Mouse (Mus musculus): Measurements from ENCODE around the gene D430042O09Rik. TPM values are rescaled to one million over a fixed set of nuclear protein-coding genes. Genes with fewer than 3 reads are reported as not detected.

The D430042O09Rik gene
- polyA plus RNA-seq, 1 experiment = 19.8 TPM

GRCm38 (mm10) chr7:125786105-125786504 lies 78.4 kb downstream of the D430042O09Rik start:
- H3K27ac ChIP-seq (ENCODE audit: insufficient read depth, low read depth, low read length) = no peak overlapping the region
- H3K4me1 ChIP-seq (ENCODE audit: control insufficient read depth, insufficient read depth, low read length) = peaks cover 6% of the 10 kb centered on the region
- no peak overlapping the region for H3K4me3 ChIP-seq (ENCODE audit: insufficient read depth, low read length)
- TF ChIP-seq CTCF (IDR thresholded peaks at IDR 0.05; ENCODE audit: low read depth, low read length) (no peak), POLR2A (IDR thresholded peaks at IDR 0.05; ENCODE audit: borderline replicate concordance, low read depth, low read length) (no peak)

- TF ChIP-seq POLR2A (IDR thresholded peaks at IDR 0.05; ENCODE audit: borderline replicate concordance, low read depth, low read length) (no peak), CTCF (IDR thresholded peaks at IDR 0.05; ENCODE audit: low read depth, low read length) (no peak)
- H3K4me3 ChIP-seq (ENCODE audit: insufficient read depth, low read length) = no peak overlapping the region
- H3K4me1 ChIP-seq (ENCODE audit: control insufficient read depth, insufficient read depth, low read length) = peaks cover 4% of the 10 kb centered on the region
- no peak overlapping the region for H3K27ac ChIP-seq (ENCODE audit: insufficient read depth, low read depth, low read length)
Measured at GRCm38 (mm10) chr7:125787046-125787445, 79.4 kb downstream of the D430042O09Rik start.

GRCm38 (mm10) chr7:125790039-125790438 lies 82.4 kb downstream of the D430042O09Rik start:
- peaks cover 4% of the 10 kb centered on the region for H3K4me1 ChIP-seq (ENCODE audit: control insufficient read depth, insufficient read depth, low read length)
- no peak overlapping the region for H3K4me3 ChIP-seq (ENCODE audit: insufficient read depth, low read length)
- H3K27ac ChIP-seq (ENCODE audit: insufficient read depth, low read depth, low read length) = no peak overlapping the region
- TF ChIP-seq CTCF (IDR thresholded peaks at IDR 0.05; ENCODE audit: low read depth, low read length) = no peak
- no peak for TF ChIP-seq POLR2A (IDR thresholded peaks at IDR 0.05; ENCODE audit: borderline replicate concordance, low read depth, low read length)

GRCm38 (mm10) chr7:125806571-125806970 lies 98.9 kb downstream of the D430042O09Rik start:
- TF ChIP-seq CTCF (IDR thresholded peaks at IDR 0.05; ENCODE audit: low read depth, low read length) (no peak), POLR2A (IDR thresholded peaks at IDR 0.05; ENCODE audit: borderline replicate concordance, low read depth, low read length) (no peak)
- Histone ChIP-seq H3K4me3 (ENCODE audit: insufficient read depth, low read length) (no peak overlapping the region), H3K27ac (ENCODE audit: insufficient read depth, low read depth, low read length) (no peak overlapping the region), H3K4me1 (ENCODE audit: control insufficient read depth, insufficient read depth, low read length) (no peaks in the 10 kb centered on the region)

- TF ChIP-seq CTCF (IDR thresholded peaks at IDR 0.05; ENCODE audit: low read depth, low read length) (no peak), POLR2A (IDR thresholded peaks at IDR 0.05; ENCODE audit: borderline replicate concordance, low read depth, low read length) (no peak)
- no peak overlapping the region for H3K27ac ChIP-seq (ENCODE audit: insufficient read depth, low read depth, low read length)
- no peaks in the 10 kb centered on the region for H3K4me1 ChIP-seq (ENCODE audit: control insufficient read depth, insufficient read depth, low read length)
- no peak overlapping the region for H3K4me3 ChIP-seq (ENCODE audit: insufficient read depth, low read length)
Measured at GRCm38 (mm10) chr7:125808210-125808609, 100.5 kb downstream of the D430042O09Rik start.

- Histone ChIP-seq H3K27ac (ENCODE audit: insufficient read depth, low read depth, low read length) (no peak overlapping the region), H3K4me1 (ENCODE audit: control insufficient read depth, insufficient read depth, low read length) (no peaks in the 10 kb centered on the region), H3K4me3 (ENCODE audit: insufficient read depth, low read length) (no peak overlapping the region)
- TF ChIP-seq POLR2A (IDR thresholded peaks at IDR 0.05; ENCODE audit: borderline replicate concordance, low read depth, low read length) = no peak
Measured at GRCm38 (mm10) chr7:125812721-125813120, 105.0 kb downstream of the D430042O09Rik start.

- no peaks in the 10 kb centered on the region for H3K4me1 ChIP-seq (ENCODE audit: control insufficient read depth, insufficient read depth, low read length)
- TF ChIP-seq POLR2A (IDR thresholded peaks at IDR 0.05; ENCODE audit: borderline replicate concordance, low read depth, low read length) = no peak
- no peak for TF ChIP-seq CTCF (IDR thresholded peaks at IDR 0.05; ENCODE audit: low read depth, low read length)
- H3K4me3 ChIP-seq (ENCODE audit: insufficient read depth, low read length) = no peak overlapping the region
- H3K27ac ChIP-seq (ENCODE audit: insufficient read depth, low read depth, low read length) = no peak overlapping the region
Measured at GRCm38 (mm10) chr7:125815733-125816132, 108.0 kb downstream of the D430042O09Rik start.

GRCm38 (mm10) chr7:125818301-125818712 lies 110.6 kb downstream of the D430042O09Rik start:
- Histone ChIP-seq H3K4me3 (ENCODE audit: insufficient read depth, low read length) (no peak overlapping the region), H3K4me1 (ENCODE audit: control insufficient read depth, insufficient read depth, low read length) (no peaks in the 10 kb centered on the region), H3K27ac (ENCODE audit: insufficient read depth, low read depth, low read length) (no peak overlapping the region)
- TF ChIP-seq POLR2A (IDR thresholded peaks at IDR 0.05; ENCODE audit: borderline replicate concordance, low read depth, low read length) (no peak), CTCF (IDR thresholded peaks at IDR 0.05; ENCODE audit: low read depth, low read length) (no peak)

- Histone ChIP-seq H3K4me3 (ENCODE audit: insufficient read depth, low read length) (no peak overlapping the region), H3K27ac (ENCODE audit: insufficient read depth, low read depth, low read length) (no peak overlapping the region), H3K4me1 (ENCODE audit: control insufficient read depth, insufficient read depth, low read length) (no peaks in the 10 kb centered on the region)
- TF ChIP-seq CTCF (IDR thresholded peaks at IDR 0.05; ENCODE audit: low read depth, low read length) (no peak), POLR2A (IDR thresholded peaks at IDR 0.05; ENCODE audit: borderline replicate concordance, low read depth, low read length) (no peak)
Measured at GRCm38 (mm10) chr7:125820233-125820632, 112.5 kb downstream of the D430042O09Rik start.

GRCm38 (mm10) chr7:125826425-125826824 lies 118.7 kb downstream of the D430042O09Rik start:
- TF ChIP-seq CTCF (IDR thresholded peaks at IDR 0.05; ENCODE audit: low read depth, low read length) (no peak), POLR2A (IDR thresholded peaks at IDR 0.05; ENCODE audit: borderline replicate concordance, low read depth, low read length) (no peak)
- H3K4me3 ChIP-seq (ENCODE audit: insufficient read depth, low read length) = no peak overlapping the region
- no peaks in the 10 kb centered on the region for H3K4me1 ChIP-seq (ENCODE audit: control insufficient read depth, insufficient read depth, low read length)
- H3K27ac ChIP-seq (ENCODE audit: insufficient read depth, low read depth, low read length) = no peak overlapping the region

- no peak for TF ChIP-seq POLR2A (IDR thresholded peaks at IDR 0.05; ENCODE audit: borderline replicate concordance, low read depth, low read length)
- no peak for TF ChIP-seq CTCF (IDR thresholded peaks at IDR 0.05; ENCODE audit: low read depth, low read length)
- H3K4me3 ChIP-seq (ENCODE audit: insufficient read depth, low read length) = no peak overlapping the region
- no peaks in the 10 kb centered on the region for H3K4me1 ChIP-seq (ENCODE audit: control insufficient read depth, insufficient read depth, low read length)
- no peak overlapping the region for H3K27ac ChIP-seq (ENCODE audit: insufficient read depth, low read depth, low read length)
Measured at GRCm38 (mm10) chr7:125826887-125827286, 119.2 kb downstream of the D430042O09Rik start.
